Mouse (Mus musculus) spleen, adult 18-20 months (tissue): ENCODE data around the gene Pycr2.
"Not testable (repeated sequence)": the region's sequence is repeated elsewhere in the genome, so short reads cannot be mapped to it uniquely, and the experiment has no call there.

Source experiments
- DNase-seq, 2 experiments: peaks; one replicate each; pipeline ENCODE4 v3.0.0; 2022; ENCODE audit warnings: mixed read lengths in 2 of 2

Pycr2 gene

GRCm38 (mm10) chr1:180904039-180904814, at the start of gene Pycr2:
Gene Pycr2, plus strand, starts transcription at chr1:180904293.
- DNase-seq: peak; percentile 84 to 91

DNA sequence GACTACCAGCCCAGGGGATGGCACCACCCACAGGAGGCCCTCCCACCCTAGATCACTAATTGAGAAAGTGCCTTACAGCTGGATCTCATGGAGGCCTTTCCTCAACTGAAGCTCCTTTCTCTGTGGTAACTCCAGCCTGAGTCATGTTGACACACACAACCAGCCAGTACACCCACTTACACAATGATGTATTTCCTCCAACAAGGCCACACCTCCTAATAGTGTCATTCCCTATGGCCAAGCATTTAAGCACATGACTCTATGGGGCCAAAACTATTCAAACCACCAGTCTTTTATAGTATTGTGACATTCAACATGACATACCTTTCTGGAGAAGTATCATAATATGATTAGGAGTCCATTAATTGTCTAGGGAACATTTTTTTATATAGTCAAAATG, 45.3 kb upstream of the Pycr2 start:
- DNase-seq: no peak

GRCm38 (mm10) chr1:180860030-180860429, 44.1 kb upstream of the Pycr2 start:
- no peak for DNase-seq

- no peak for DNase-seq
These were observed 40.5 kb upstream of the Pycr2 start for GRCm38 (mm10) chr1:180863606-180864005.

GRCm38 (mm10) chr1:180866001-180866400, 38.1 kb upstream of the Pycr2 start:
- DNase-seq: no peak

DNA sequence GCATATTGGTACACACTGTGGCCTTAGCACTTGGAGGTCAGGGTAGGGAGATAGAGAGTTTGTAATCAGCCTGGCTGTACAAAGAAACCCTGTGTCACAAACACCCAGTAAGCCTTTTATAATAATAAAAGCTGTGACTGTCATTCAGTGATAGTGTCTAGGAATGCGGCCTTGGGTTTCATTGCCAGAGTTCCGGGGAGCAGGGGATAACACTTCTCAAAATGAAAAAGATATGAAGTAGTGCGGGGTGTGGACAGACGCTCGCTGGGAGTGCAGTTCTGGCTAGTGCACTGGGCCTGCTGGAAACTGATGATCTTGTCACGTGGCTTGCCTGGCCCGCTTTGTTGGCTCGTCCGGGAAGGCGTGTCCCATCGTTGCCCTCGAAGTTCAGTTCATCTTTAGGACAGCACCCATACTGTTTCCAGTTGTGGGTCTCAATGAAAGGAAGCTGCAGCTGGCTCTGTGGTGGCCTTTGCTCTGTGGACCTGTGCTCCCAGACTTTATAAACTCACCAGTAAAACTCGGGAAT, 33.9 kb upstream of the Pycr2 start:
- DNase-seq: no peak

- peak; percentile 23 to 62 for DNase-seq
These were observed 30.1 kb upstream of the Pycr2 start for GRCm38 (mm10) chr1:180873861-180874484.

DNA sequence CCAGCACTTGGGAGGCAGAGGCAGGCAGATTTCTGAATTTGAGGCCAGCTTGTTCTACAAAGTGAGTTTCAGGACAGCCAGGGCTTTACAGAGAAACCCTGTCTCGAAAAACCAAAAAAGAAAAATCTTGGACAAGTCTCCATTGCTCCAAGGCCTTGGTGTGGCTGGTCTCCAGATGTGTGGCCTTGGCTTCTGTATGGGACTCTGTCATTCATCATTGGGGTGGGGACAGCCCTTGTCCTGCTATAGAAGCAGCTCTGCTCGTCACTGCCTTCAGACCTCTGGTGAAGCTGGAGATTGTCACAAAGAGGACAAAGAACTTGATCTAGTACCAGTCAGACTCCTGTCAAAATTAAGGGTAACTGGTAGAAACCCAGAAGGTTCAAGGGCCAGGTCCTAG, 29.5 kb upstream of the Pycr2 start:
- no peak for DNase-seq

DNA sequence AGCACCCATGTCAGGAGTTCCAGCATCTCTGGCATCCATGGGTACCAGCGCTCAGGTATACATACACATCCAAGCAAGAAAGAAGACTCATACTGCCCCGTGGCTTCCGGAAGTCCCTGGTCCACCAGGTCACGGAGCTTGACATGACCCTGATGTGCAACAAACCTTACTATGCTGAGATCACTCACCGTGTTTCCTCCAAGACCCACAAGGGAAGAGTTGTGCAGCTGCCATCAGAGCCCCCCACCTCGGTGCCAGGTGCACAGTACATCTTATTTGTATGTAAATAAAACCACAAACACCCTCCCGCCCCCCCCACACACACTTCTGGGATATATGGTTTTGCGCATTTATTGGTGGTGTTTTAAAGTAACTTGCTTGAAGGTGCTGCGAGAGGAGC, 29.0 kb upstream of the Pycr2 start:
- DNase-seq: peak in 1 of 2 experiments; percentile 22

GRCm38 (mm10) chr1:180877466-180877865, 26.6 kb upstream of the Pycr2 start:
- DNase-seq: no peak

DNA sequence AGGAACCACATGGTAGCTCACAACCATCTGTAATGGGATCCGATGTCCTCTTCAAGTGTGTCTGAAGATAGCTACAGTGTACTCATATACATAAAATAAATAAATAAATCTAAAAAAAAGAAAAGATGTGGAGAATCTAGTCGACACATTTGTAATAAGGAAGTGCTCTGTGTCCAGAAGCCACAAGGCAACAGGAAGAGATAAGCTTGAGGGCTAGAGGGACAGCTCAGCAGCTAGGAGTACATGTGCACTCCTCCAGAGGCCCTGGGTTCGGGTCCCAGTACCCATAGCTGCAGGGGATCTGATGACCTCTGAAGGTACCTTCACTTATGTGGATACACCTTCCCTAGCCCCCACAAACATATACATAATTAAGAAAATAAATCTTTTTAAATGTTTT, 22.3 kb upstream of the Pycr2 start:
- no peak for DNase-seq

DNA sequence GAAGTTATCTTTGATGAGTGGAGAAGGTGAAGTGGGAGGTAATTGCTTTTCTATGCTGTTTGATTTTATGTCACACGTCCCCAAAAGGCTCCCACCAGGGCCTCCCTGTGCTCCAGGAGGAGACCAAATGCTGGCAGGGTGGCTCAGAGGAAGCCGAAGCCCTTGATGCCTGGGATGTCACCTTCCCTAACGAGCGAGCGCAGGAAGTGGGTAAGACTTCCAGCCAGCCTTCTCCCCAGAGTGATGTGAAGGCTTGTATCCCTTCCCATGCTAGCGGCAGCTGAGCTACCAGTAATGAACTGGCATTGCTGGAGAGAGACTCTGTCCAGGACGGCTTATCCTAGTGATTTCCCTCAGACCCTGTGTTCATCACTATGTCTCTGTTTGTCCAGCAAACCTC, 20.4 kb upstream of the Pycr2 start:
- no peak for DNase-seq

GRCm38 (mm10) chr1:180884484-180884883, 19.6 kb upstream of the Pycr2 start:
- DNase-seq: no peak

- peak in 1 of 2 experiments; percentile 40 for DNase-seq
These were observed 15.5 kb upstream of the Pycr2 start for GRCm38 (mm10) chr1:180888556-180889042.

DNA sequence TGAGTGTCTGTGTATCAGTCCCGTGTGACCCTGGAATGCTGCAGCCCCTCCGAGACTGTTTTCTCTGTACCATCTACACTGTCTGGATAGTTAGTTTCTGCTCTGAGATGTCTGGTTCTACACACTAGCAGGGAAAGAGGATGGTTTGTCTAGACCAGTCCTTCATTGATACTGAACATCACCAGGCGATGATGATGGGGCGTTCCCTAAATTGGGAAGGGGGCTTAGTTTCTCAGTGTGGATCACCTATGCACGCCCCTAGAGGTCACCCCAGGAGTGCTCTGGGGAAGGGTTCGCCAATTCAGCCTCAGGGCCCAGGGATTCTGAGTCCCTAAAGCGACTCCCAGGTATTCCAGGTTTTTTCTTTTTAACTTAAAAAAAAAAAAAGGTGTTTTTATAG, 14.9 kb upstream of the Pycr2 start:
- DNase-seq: no peak

DNA sequence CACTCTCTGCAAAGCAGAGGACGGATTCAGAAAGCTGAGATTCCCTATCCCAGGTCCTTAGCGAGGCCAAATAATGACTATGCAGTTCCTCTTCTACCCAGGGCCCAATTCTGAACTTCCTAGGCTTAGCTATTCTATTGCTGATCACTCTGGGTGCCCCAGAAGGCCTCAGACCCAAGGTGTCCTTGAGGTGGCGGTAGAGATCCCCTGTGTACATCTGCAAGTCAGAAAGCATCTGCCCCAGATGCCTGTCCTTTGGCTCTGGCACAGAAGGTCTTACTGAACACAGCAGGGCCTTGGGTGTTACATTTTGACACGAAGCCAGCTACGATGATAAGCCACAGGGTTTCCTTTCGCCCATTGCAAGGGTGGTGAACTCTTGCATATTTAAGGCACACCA, 14.3 kb upstream of the Pycr2 start:
- peak in 1 of 2 experiments; percentile 36 for DNase-seq

- no peak for DNase-seq
These were observed 11.3 kb upstream of the Pycr2 start, which contains the start of gene Lefty2 for GRCm38 (mm10) chr1:180892808-180893207. Gene Lefty2, plus strand, starts transcription at chr1:180893108.

GRCm38 (mm10) chr1:180894088-180894987, 9.8 kb upstream of the Pycr2 start:
- not testable (repeated sequence) for DNase-seq

DNA sequence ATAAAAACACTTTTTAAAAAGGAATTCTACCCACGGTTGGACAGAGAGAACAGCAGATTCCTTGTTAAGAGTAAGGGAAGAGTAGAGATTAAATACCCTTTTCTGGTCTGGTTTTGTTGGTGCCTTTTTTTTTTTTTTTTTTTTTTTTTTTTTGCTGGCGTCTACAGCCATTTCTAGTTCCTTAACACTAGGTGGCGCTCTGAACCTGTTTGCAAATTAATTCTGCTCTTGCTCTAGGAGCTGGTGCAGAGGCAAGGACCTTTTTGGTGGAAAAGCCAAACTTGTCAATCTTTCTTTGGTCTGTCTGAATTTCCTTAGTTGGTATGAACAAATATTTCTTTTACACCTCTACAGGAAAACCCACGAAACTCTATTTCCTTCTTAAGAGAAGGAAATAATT, 3.0 kb upstream of the Pycr2 start:
- DNase-seq: no peak

- DNase-seq: no peak
These were observed 1.2 kb upstream of the Pycr2 start for GRCm38 (mm10) chr1:180902915-180903314.

- DNase-seq: no peak
These were observed 441 bp upstream of the Pycr2 start for GRCm38 (mm10) chr1:180903666-180904038.

DNA sequence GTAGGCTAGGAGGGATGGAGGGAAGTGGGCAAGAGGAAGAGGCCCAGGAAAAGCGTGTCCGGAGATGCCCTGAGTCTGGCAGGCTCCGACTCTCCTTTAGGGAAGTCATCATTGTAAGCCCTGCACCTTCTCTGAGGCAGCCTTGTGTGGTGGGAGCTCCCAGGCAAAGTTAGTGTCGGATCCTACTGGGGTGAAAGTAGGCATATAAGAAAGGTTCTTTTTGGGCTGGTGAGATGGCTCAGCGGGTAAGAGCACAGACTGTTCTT, 655 bp downstream of the Pycr2 start:
- no peak for DNase-seq

GRCm38 (mm10) chr1:180905307-180905706, 1.2 kb downstream of the Pycr2 start:
- no peak for DNase-seq
